Comparison of ENCODE assay signal across 7 mouse cellular contexts in genomic region chr14:118436791-118437155, GRCm38 (mm10).
A peak's percentile ranks its signal among the peaks of the same experiment; 100 is the strongest.
DNase-seq lines count a peak whose midpoint lies in the region; ATAC-seq and TF ChIP-seq lines count a peak whose summit lies in the region.

No protein-coding gene starts in this region.

- H3K4me1 ChIP-seq in heart, embryonic 12.5 days (replicated peaks): peaks cover 12% of the 10 kb centered on the region
- H3K4me1 ChIP-seq in kidney, postnatal 0 days (replicated peaks; ENCODE audit: insufficient read depth, low read length): peaks cover 10% of the 10 kb centered on the region; the same call in 1 of the 2 replicates
- no peaks in the 10 kb centered on the region; the same call in 1 of the 2 replicates for H3K4me1 ChIP-seq in stomach, embryonic 16.5 days (ENCODE audit: control insufficient read depth, insufficient read depth, low read length)

- DNase-seq in right cerebral cortex, adult 18-20 months: peak; percentile 28
- DNase-seq in right cerebral cortex, postnatal 4 days: no peak
- peak; percentile 22 for DNase-seq in embryo, embryonic 11.5 days (ENCODE audit: low read depth, low spot score)
- peak; percentile 36 for DNase-seq in kidney, postnatal 0 days (ENCODE audit: low spot score)

- H3K9me3 ChIP-seq in heart, embryonic 12.5 days (replicated peaks): no peaks in the 10 kb centered on the region
- no peaks in the 10 kb centered on the region; the same call in 1 of the 2 replicates for H3K9me3 ChIP-seq in kidney, postnatal 0 days (replicated peaks; ENCODE audit: low read length)
- no peaks in the 10 kb centered on the region for H3K9me3 ChIP-seq in stomach, embryonic 16.5 days (replicated peaks; ENCODE audit: control insufficient read depth, low read length)

- WGBS in heart, embryonic 12.5 days: 0% methylated on average over 31 of the region's 31 CpGs
- WGBS in kidney, postnatal 0 days: under 1% methylated on average over 31 of the region's 31 CpGs
- WGBS in stomach, embryonic 16.5 days: under 1% methylated on average over 31 of the region's 31 CpGs

- peak; percentile 76 for ATAC-seq in heart, embryonic 12.5 days (ENCODE audit: insufficient number of reproducible peaks, low FRiP score)
- ATAC-seq in kidney, postnatal 0 days (replicated peaks; ENCODE audit: low FRiP score, low read depth): 0 out of 2 replicates have a peak, but pooled peaks have one; percentile 59
- peak; percentile 78 for ATAC-seq in megakaryocyte progenitor cell, adult 5-6 weeks (replicated peaks; ENCODE audit: poor library complexity)
- peak; percentile 74 for ATAC-seq in stomach, embryonic 16.5 days (ENCODE audit: insufficient read depth, low FRiP score)

- no peak overlapping the region for H3K27ac ChIP-seq in heart, embryonic 12.5 days (ENCODE audit: poor library complexity, severe bottlenecking)
- H3K27ac ChIP-seq in kidney, postnatal 0 days: no peak overlapping the region
- H3K27ac ChIP-seq in stomach, embryonic 16.5 days (ENCODE audit: low read length): peak overlapping the region; percentile 29

- H3K27me3 ChIP-seq in heart, embryonic 12.5 days (replicated peaks): peaks cover 63% of the 10 kb centered on the region
- peaks cover 53% of the 10 kb centered on the region for H3K27me3 ChIP-seq in kidney, postnatal 0 days (ENCODE audit: insufficient read depth, low read length)
- H3K27me3 ChIP-seq in stomach, embryonic 16.5 days (ENCODE audit: control insufficient read depth, insufficient read depth, low read length): peaks cover 31% of the 10 kb centered on the region

- H3K4me2 ChIP-seq in heart, embryonic 12.5 days: peak overlapping the region; percentile 100
- peak overlapping the region; percentile 55 for H3K4me2 ChIP-seq in kidney, postnatal 0 days (ENCODE audit: low read length)
- H3K4me2 ChIP-seq in stomach, embryonic 16.5 days (ENCODE audit: low read depth, low read length): peak overlapping the region; percentile 85

- H3K36me3 ChIP-seq in heart, embryonic 12.5 days: no peaks in the 10 kb centered on the region
- H3K36me3 ChIP-seq in kidney, postnatal 0 days (ENCODE audit: insufficient read depth, low read length): no peaks in the 10 kb centered on the region
- H3K36me3 ChIP-seq in stomach, embryonic 16.5 days (ENCODE audit: control insufficient read depth, insufficient read depth, low read length): no peaks in the 10 kb centered on the region

- peak overlapping the region; percentile 51 for H3K9ac ChIP-seq in heart, embryonic 12.5 days
- no peak overlapping the region for H3K9ac ChIP-seq in kidney, postnatal 0 days (ENCODE audit: low read depth, low read length)
- peak overlapping the region; percentile 69 for H3K9ac ChIP-seq in stomach, embryonic 16.5 days (ENCODE audit: low read length)

- TF ChIP-seq CTCF in kidney, postnatal 0 days (IDR thresholded peaks at IDR 0.05; ENCODE audit: low read depth): no peak; the same call in 1 of the 2 replicates

- peak overlapping the region; percentile 64 for H3K4me3 ChIP-seq in heart, embryonic 12.5 days
- peak overlapping the region; percentile 38 for H3K4me3 ChIP-seq in kidney, postnatal 0 days (replicated peaks; ENCODE audit: low read depth, low read length)
- H3K4me3 ChIP-seq in stomach, embryonic 16.5 days (replicated peaks; ENCODE audit: low read length): peak overlapping the region; percentile 51
